Mouse (Mus musculus) neural tube, embryonic 11.5 days (tissue): Measurements from ENCODE around the gene Zfp217. TPM values are rescaled to one million over a fixed set of nuclear protein-coding genes. Genes with fewer than 3 reads are reported as not detected.

Source experiments
- ATAC-seq: fragments of 200-750 bp; cut with Nextera tagmentation; 2 replicates; pipeline ENCODE4 v1.8.0; 2017; ENCODE audit warnings: moderate number of reproducible peaks, mild to moderate bottlenecking, moderate TSS enrichment, moderate library complexity; ENCODE audit not compliant: insufficient read depth, low FRiP score, low TSS enrichment
- DNase-seq: peaks from one replicate; pipeline ENCODE4 v3.0.0-alpha.2; 2015; ENCODE audit warnings: low spot score
- H3K27ac ChIP-seq: fragments of 300-500 bp; sonication (generic); 2 replicates; pipeline ENCODE4 v1.5.1; 2014; ENCODE audit warnings: low read depth, mild to moderate bottlenecking, low read length
- H3K27me3 ChIP-seq: fragments of 300-500 bp; sonication (generic); 2 replicates; pipeline ENCODE4 v1.6.1; 2014; ENCODE audit warnings: mild to moderate bottlenecking, low read length, mixed read lengths; ENCODE audit not compliant: control insufficient read depth, insufficient read depth
- H3K36me3 ChIP-seq: fragments of 300-500 bp; sonication (generic); 2 replicates; pipeline ENCODE4 v1.6.1; 2014; ENCODE audit warnings: mild to moderate bottlenecking, low read length, moderate library complexity, mixed read lengths; ENCODE audit not compliant: control insufficient read depth, insufficient read depth
- H3K4me1 ChIP-seq: fragments of 300-500 bp; sonication (generic); 2 replicates; pipeline ENCODE4 v1.6.1; 2014; ENCODE audit warnings: low read length, mixed read lengths; ENCODE audit not compliant: control insufficient read depth, insufficient read depth
- H3K4me2 ChIP-seq: fragments of 300-500 bp; sonication (generic); 2 replicates; pipeline ENCODE4 v1.6.1; 2014; ENCODE audit warnings: low read depth, mild to moderate bottlenecking, moderate library complexity
- H3K4me3 ChIP-seq: fragments of 300-500 bp; sonication (generic); 2 replicates; pipeline ENCODE4 v1.5.1; 2014; ENCODE audit warnings: low read depth, low read length
- H3K9ac ChIP-seq: fragments of 300-500 bp; sonication (generic); 2 replicates; pipeline ENCODE4 v1.6.1; 2014; ENCODE audit warnings: mild to moderate bottlenecking, low read length
- H3K9me3 ChIP-seq: fragments of 300-500 bp; sonication (generic); 2 replicates; pipeline ENCODE4 v1.6.1; 2016; ENCODE audit warnings: low read length; ENCODE audit not compliant: control insufficient read depth
- WGBS: fragments of 180-500 bp; shearing (Covaris S2); extraction: QIAGEN DNeasy Blood & Tissue Kit; methylation state at CpG from one replicate; pipeline ENCODE4 v1.1.7; 2014; 5-methylcytosine and 5-hydroxymethylcytosine counted together
- polyA plus RNA-seq: library from polyadenylated mRNA; unstranded; fragments of >200 nt; fragmentation: Nextera tagmentation; extraction: Ambion mirVana; gene quantifications from 2 replicates; pipeline ENCODE4 v1.2.1, GENCODE M21; 2014

Gene Zfp217
- polyA plus RNA-seq, 1 experiment from 2014 or later, result 3.5 TPM

DNA sequence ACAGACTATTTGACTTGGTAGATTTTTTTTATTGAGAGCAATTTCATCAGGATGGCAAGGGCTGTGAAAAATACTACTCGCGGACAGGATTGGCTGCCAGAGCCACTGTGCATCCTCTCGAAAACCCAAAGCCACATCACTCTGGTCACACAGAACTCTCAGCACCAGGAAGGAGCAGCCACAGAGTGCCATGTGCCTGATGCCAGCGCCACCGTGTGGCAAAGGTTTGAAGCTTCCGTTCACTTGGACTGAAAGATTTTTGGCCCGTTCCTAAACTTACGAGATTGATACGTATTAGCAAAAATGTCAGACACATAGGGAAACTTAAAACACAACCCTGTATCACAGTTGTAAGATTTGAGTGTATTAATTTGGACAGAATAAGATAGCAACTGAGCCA lies 44.1 kb downstream of the Zfp217 start:
- ATAC-seq (no peak), DNase-seq (peak; percentile 58)
- 53% methylated on average over 9 of the region's 9 CpGs for WGBS
- Histone ChIP-seq H3K27ac (no peak overlapping the region), H3K9me3 (no peaks in the 10 kb centered on the region), H3K4me1 (no peaks in the 10 kb centered on the region), H3K9ac (no peak overlapping the region), H3K27me3 (no peaks in the 10 kb centered on the region), H3K4me2 (no peak overlapping the region), H3K36me3 (no peaks in the 10 kb centered on the region), H3K4me3 (no peak overlapping the region)

DNA sequence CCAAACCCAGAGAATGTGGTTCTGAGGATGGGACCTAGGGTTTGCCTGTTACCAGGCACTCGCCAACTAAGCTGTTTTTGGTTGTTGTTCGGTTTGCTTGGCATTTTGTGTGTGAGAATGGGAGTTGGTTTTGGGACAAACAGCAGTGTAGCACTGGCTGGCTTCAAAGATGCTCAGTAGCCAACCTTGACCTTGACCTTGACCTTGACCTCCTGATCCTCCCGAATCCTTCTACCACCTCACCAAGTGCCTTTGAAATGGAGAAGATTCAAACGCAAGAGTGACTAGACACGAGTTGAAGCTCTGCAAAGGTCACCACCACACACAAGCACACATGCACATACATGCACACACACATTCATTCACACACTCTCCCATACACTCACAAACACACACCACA lies 44.6 kb downstream of the Zfp217 start:
- H3K4me2 ChIP-seq, result no peak overlapping the region
- H3K4me1 ChIP-seq, result no peaks in the 10 kb centered on the region
- no peak for ATAC-seq
- H3K4me3 ChIP-seq, result no peak overlapping the region
- no peaks in the 10 kb centered on the region for H3K36me3 ChIP-seq
- 93% methylated on average over 5 of the region's 5 CpGs for WGBS
- no peak overlapping the region for H3K9ac ChIP-seq
- DNase-seq, result no peak
- H3K9me3 ChIP-seq, result no peaks in the 10 kb centered on the region
- no peaks in the 10 kb centered on the region for H3K27me3 ChIP-seq
- no peak overlapping the region for H3K27ac ChIP-seq

DNA sequence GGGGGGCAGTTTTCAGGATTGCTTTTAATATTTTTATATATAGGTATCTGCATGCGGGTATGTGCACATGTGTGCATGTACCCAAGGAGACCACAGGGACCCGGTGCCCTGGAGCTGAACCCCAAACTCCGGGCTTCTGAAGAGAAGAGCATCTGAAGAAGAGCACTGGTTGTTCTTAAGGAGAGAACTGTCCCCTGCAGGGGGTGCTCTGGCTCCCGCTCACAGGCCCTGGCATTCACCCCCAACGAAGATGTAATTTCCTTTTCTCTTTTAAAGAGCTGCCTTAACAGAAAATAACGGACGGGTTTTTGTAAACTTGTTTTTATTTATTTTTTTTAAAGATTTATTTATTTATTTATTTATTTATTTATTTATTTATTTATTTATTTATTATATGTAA lies 46.0 kb downstream of the Zfp217 start:
- 76% methylated on average over 7 of the region's 7 CpGs for WGBS
- Histone ChIP-seq H3K4me3 (no peak overlapping the region), H3K9me3 (no peaks in the 10 kb centered on the region), H3K9ac (no peak overlapping the region), H3K27ac (no peak overlapping the region), H3K36me3 (no peaks in the 10 kb centered on the region), H3K4me1 (no peaks in the 10 kb centered on the region), H3K27me3 (no peaks in the 10 kb centered on the region), H3K4me2 (no peak overlapping the region)
- no peak for DNase-seq
- no peak for ATAC-seq

DNA sequence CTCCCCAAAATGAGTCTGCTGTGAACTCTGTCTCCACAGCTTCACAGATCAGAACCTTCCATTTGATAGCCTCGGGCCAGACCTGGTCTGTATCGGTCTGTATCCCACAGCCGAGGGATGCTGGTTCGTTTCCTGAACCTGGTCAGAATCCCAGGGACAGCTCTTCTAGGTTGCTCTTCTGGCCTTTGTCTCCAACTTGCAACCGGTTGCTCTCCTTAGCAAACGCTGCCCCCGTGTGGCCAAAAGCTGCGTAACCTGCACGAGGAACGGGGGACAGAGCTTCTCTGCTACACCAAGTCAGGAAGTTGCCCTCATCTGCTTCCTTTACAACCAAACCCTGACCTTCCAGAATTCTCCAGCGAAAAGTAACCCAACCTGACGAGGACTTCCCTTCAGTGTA lies 46.8 kb downstream of the Zfp217 start:
- no peak overlapping the region for H3K27ac ChIP-seq
- no peaks in the 10 kb centered on the region for H3K27me3 ChIP-seq
- no peaks in the 10 kb centered on the region for H3K36me3 ChIP-seq
- DNase-seq (peak; percentile 95), ATAC-seq (peak; percentile 40; the same call in 1 of the 2 replicates)
- no peaks in the 10 kb centered on the region for H3K9me3 ChIP-seq
- no peaks in the 10 kb centered on the region for H3K4me1 ChIP-seq
- H3K9ac ChIP-seq, result no peak overlapping the region
- H3K4me3 ChIP-seq, result no peak overlapping the region
- no peak overlapping the region for H3K4me2 ChIP-seq
- WGBS, result 5% methylated on average over 12 of the region's 12 CpGs

DNA sequence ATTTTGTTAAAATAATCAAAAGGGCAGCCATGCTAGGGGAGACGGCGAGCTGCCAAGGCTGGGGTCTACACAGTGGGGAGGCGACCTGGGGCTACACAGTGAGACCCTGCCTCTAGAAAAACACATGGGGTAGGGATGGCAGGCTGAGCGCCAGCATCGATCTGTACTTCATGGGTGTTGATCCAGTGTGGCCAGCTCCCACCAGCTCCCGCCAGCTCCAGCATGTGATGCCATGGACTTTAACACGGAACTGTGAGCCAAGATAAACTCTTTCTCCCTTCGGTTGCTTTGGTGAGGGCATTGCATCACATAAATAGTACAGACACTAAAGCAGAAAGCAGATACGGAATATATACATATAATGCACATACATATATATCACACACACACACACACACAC lies 53.0 kb downstream of the Zfp217 start:
- DNase-seq, result no peak
- no peaks in the 10 kb centered on the region for H3K9me3 ChIP-seq
- WGBS, result 93% methylated on average over 9 of the region's 9 CpGs
- no peaks in the 10 kb centered on the region for H3K36me3 ChIP-seq
- no peak overlapping the region for H3K4me3 ChIP-seq
- no peak overlapping the region for H3K9ac ChIP-seq
- no peak overlapping the region for H3K4me2 ChIP-seq
- no peak overlapping the region for H3K27ac ChIP-seq
- H3K27me3 ChIP-seq, result no peaks in the 10 kb centered on the region
- no peaks in the 10 kb centered on the region for H3K4me1 ChIP-seq
- ATAC-seq, result no peak

DNA sequence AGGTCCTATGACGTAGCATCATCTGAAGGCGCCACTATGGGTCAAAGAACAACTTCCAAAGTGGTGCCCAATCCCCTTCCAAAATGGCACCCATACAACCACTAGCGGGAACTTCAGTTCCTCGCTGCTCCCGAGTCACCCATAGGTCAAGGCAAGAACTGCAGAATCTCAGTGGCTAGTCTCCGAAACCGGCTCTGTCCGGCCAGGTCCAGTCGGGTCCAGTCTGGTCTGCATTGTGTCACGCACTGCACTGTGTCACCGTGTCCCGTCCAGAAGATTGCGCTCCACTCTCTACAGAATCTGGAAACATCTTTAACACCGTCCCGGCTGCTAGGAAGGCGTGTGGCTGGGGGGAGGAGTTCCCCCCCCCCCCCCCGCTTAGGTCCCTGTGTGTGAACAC lies 53.7 kb downstream of the Zfp217 start:
- H3K9ac ChIP-seq, result no peak overlapping the region
- no peaks in the 10 kb centered on the region for H3K36me3 ChIP-seq
- H3K4me3 ChIP-seq, result no peak overlapping the region
- no peak overlapping the region for H3K4me2 ChIP-seq
- 92% methylated on average over 17 of the region's 17 CpGs for WGBS
- H3K9me3 ChIP-seq, result no peaks in the 10 kb centered on the region
- no peak overlapping the region for H3K27ac ChIP-seq
- DNase-seq (no peak), ATAC-seq (no peak)
- no peaks in the 10 kb centered on the region for H3K4me1 ChIP-seq
- H3K27me3 ChIP-seq, result no peaks in the 10 kb centered on the region

DNA sequence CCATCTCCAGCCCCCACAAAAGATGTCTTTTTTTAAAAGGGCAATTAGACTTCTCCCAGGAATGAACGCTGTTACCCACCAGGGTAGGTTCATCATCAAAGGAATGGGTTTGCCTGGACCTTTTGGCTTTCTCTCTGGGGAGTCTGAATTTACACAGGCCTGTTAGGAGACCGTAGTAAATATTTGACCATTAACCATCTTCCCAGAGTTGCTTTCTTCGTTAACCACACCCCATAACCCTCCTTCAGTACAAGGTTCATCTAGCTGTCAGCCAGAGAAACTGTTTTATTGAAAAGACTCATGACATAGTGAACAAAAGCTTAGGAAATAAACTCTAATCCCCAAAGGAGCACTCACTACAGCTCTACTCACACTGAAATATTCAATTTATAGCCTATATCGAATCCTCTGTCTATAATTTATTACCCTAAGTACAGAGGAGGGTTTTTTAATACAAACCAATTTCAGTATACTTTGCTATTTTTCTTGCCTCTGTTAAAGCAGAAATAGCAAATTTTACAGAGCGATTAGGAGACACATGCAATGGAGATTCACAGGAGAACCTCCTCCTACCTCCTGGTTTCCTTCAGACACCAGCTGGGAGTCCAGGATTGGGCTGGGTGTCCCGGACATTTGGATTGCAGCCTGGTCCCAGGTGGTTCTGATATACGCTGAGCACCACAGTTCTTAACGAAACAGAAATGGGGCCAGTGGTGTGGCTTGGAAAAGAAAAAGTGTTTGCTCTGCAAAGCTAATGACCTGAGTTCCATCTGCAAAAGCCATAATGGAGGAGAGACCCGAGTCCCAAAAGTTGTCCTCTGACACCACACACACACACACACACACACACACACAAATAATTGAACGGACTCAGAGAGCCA lies 56.1 kb downstream of the Zfp217 start:
- Histone ChIP-seq H3K36me3 (no peaks in the 10 kb centered on the region), H3K4me2 (no peak overlapping the region), H3K4me1 (no peaks in the 10 kb centered on the region), H3K27ac (no peak overlapping the region), H3K27me3 (no peaks in the 10 kb centered on the region), H3K9ac (no peak overlapping the region), H3K9me3 (no peaks in the 10 kb centered on the region), H3K4me3 (no peak overlapping the region)
- WGBS, result 49% methylated on average over 10 of the region's 10 CpGs
- DNase-seq, result no peak
- no peak for ATAC-seq

DNA sequence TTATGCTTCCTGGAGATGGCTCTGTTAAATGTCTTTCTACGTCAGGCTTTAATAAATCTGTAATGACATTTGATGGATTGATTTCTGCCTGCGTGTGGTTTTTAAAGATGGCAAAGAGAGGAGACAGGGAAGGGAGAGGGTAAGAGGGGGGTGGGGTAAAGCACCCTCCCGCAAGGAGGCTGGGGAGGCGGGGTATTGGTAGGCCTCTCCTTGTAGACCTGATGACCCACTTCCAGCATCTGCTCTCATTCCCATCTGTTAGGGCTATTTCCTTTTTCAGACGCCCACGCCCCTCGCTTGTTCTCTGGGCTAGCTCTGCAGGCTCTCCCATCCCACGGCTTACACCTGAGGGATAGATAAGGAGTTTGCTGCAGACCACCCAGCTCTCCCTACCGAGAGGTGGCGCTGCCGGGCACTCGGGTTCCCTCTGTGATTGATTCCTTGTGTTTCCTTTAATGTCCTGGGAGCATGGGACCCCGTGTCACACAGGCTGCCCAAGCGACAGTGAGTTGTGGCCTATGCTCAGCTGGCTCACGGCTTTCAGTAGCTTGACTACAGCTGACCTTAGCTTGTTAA lies 69.4 kb downstream of the Zfp217 start:
- no peak overlapping the region for H3K4me2 ChIP-seq
- 42% methylated on average over 15 of the region's 15 CpGs for WGBS
- ATAC-seq (no peak), DNase-seq (peak; percentile 31)
- peaks cover 3% of the 10 kb centered on the region; the same call in 1 of the 2 replicates for H3K4me1 ChIP-seq
- no peaks in the 10 kb centered on the region for H3K27me3 ChIP-seq
- H3K27ac ChIP-seq, result no peak overlapping the region
- no peaks in the 10 kb centered on the region for H3K9me3 ChIP-seq
- no peak overlapping the region for H3K4me3 ChIP-seq
- H3K36me3 ChIP-seq, result no peaks in the 10 kb centered on the region
- no peak overlapping the region for H3K9ac ChIP-seq

DNA sequence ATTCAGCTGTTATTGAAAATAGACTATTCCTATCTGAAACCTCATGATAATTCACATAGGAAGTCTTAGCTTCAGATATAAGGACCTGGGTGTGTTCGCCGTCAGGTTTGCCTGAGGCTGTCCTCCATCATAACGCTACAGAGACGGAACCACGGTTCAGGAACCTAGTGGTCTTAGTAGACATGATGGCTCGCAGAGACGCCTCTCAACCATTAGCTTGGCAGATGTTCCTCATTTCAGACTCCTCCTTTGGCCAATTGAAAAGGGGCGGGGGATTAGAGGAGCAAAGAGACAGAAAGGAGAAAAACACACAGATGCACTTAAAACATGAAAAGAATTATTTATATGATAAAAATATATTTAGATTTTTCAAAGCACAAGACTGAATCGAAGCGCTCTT lies 69.9 kb downstream of the Zfp217 start:
- Histone ChIP-seq H3K9me3 (no peaks in the 10 kb centered on the region), H3K4me2 (no peak overlapping the region), H3K27me3 (no peaks in the 10 kb centered on the region), H3K4me3 (no peak overlapping the region), H3K4me1 (peaks cover 3% of the 10 kb centered on the region; the same call in 1 of the 2 replicates), H3K36me3 (no peaks in the 10 kb centered on the region), H3K27ac (no peak overlapping the region), H3K9ac (no peak overlapping the region)
- DNase-seq (no peak), ATAC-seq (no peak)
- 87% methylated on average over 10 of the region's 10 CpGs for WGBS
